Mouse (Mus musculus) ovary, adult 18-20 months (tissue): ENCODE results near the gene Tipin.
"Not testable (repeated sequence)": the region's sequence is repeated elsewhere in the genome, so short reads cannot be mapped to it uniquely, and the experiment has no call there.

Experiments used
- DNase-seq: peaks from one replicate; pipeline ENCODE4 v3.0.0; 2022; ENCODE audit warnings: low spot score, mixed read lengths

The Tipin gene

GRCm38 (mm10) chr9:64272611-64273010 is 8.8 kb upstream of the Tipin start:
- DNase-seq = peak; percentile 8

GRCm38 (mm10) chr9:64273757-64274156 is 7.6 kb upstream of the Tipin start:
- DNase-seq = no peak

- no peak for DNase-seq
These were observed 7.1 kb upstream of the Tipin start for GRCm38 (mm10) chr9:64274291-64274690.

- DNase-seq = no peak
These were observed 6.5 kb upstream of the Tipin start for GRCm38 (mm10) chr9:64274919-64275318.

GRCm38 (mm10) chr9:64277706-64278105 is 3.7 kb upstream of the Tipin start:
- DNase-seq = no peak

- no peak for DNase-seq
These were observed 2.6 kb upstream of the Tipin start for GRCm38 (mm10) chr9:64278665-64279310.

GRCm38 (mm10) chr9:64281781-64282178 is 399 bp downstream of the Tipin start:
- no peak for DNase-seq

GRCm38 (mm10) chr9:64282404-64282987 is 1.1 kb downstream of the Tipin start:
- no peak for DNase-seq

- DNase-seq = not testable (repeated sequence)
These were observed 21.7 kb downstream of the Tipin start for GRCm38 (mm10) chr9:64303086-64303485.

- no peak for DNase-seq
These were observed 25.3 kb downstream of the Tipin start for GRCm38 (mm10) chr9:64306476-64307312.

GRCm38 (mm10) chr9:64310996-64311785 is 29.8 kb downstream of the Tipin start:
- no peak for DNase-seq

GRCm38 (mm10) chr9:64312128-64312527 is 30.7 kb downstream of the Tipin start:
- no peak for DNase-seq

- no peak for DNase-seq
These were observed 33.3 kb downstream of the Tipin start for GRCm38 (mm10) chr9:64314696-64315095.

- DNase-seq = no peak
These were observed 35.6 kb downstream of the Tipin start for GRCm38 (mm10) chr9:64316986-64317385.

- no peak for DNase-seq
These were observed 42.6 kb downstream of the Tipin start for GRCm38 (mm10) chr9:64323976-64324375.

GRCm38 (mm10) chr9:64335825-64336224 is 54.4 kb downstream of the Tipin start:
- no peak for DNase-seq

GRCm38 (mm10) chr9:64339361-64339760 is 58.0 kb downstream of the Tipin start:
- no peak for DNase-seq

GRCm38 (mm10) chr9:64340351-64341253 is 59.2 kb downstream of the Tipin start:
- DNase-seq = peak; percentile 57

GRCm38 (mm10) chr9:64341254-64341566 is 59.8 kb downstream of the Tipin start, which contains the start of gene Dis3l:
Dis3l (minus strand) TSS chr9:64341288.
- DNase-seq = no peak

- DNase-seq = no peak
These were observed 60.3 kb downstream of the Tipin start for GRCm38 (mm10) chr9:64341671-64342070.

GRCm38 (mm10) chr9:64343656-64344055 is 62.3 kb downstream of the Tipin start:
- DNase-seq = no peak
